Mouse (Mus musculus) MEL (cell line): Measurements from ENCODE around the gene Grik1. TPM values are rescaled to one million over a fixed set of nuclear protein-coding genes. Genes with fewer than 3 reads are reported as not detected.

Experiments
- DNase-seq: peaks from one replicate; pipeline ENCODE4 v3.0.0; 2011; ENCODE audit warnings: low read depth, low spot score
- H3K27ac ChIP-seq: 2 replicates; pipeline ENCODE4 v1.5.1; 2012; ENCODE audit warnings: low read depth, mild to moderate bottlenecking, control low read depth, low read length, moderate library complexity; ENCODE audit not compliant: control insufficient read depth
- H3K27me3 ChIP-seq, 2 experiments: fragments of 150-350 bp in 1 of 2; sonication (generic) in 1 of 2; 2 replicates each; pipeline ENCODE4 v1.6.1; 2012; ENCODE audit warnings: low read length in 2 of 2, mild to moderate bottlenecking in 2 of 2, improper control_type of control experiment in 1 of 2, moderate library complexity in 1 of 2; ENCODE audit not compliant: insufficient read depth in 2 of 2, control insufficient read depth in 1 of 2
- H3K36me3 ChIP-seq, 2 experiments: 2 replicates each; pipeline ENCODE4 v1.6.1; 2012 to 2014; ENCODE audit warnings: low read length in 2 of 2, improper control_type of control experiment in 1 of 2, inconsistent platforms in 1 of 2, mild to moderate bottlenecking in 1 of 2; ENCODE audit not compliant: insufficient read depth in 2 of 2, control insufficient read depth in 1 of 2
- H3K4me1 ChIP-seq, 2 experiments: fragments of 150-350 bp in 1 of 2; sonication (generic) in 1 of 2; 2 replicates each; pipeline ENCODE4 v1.6.1; 2012; ENCODE audit warnings: low read length in 2 of 2, improper control_type of control experiment in 1 of 2, mild to moderate bottlenecking in 1 of 2; ENCODE audit not compliant: insufficient read depth in 2 of 2, control insufficient read depth in 1 of 2
- H3K4me3 ChIP-seq, 2 experiments: fragments of 150-350 bp in 1 of 2; sonication (generic) in 1 of 2; 2 replicates each; pipeline ENCODE4 v1.5.1; 2012; ENCODE audit warnings: low read depth in 2 of 2, low read length in 2 of 2, mild to moderate bottlenecking in 2 of 2, moderate library complexity in 2 of 2, control low read depth in 1 of 2, improper control_type of control experiment in 1 of 2; ENCODE audit not compliant: control insufficient read depth in 1 of 2, insufficient read depth in 1 of 2
- H3K79me2 ChIP-seq: 2 replicates; pipeline ENCODE4 v1.6.1; 2012; ENCODE audit warnings: mild to moderate bottlenecking, low read length, moderate library complexity; ENCODE audit not compliant: control insufficient read depth, poor library complexity, insufficient read depth
- H3K9ac ChIP-seq: 2 replicates; pipeline ENCODE4 v1.6.1; 2012; ENCODE audit warnings: low read depth, mild to moderate bottlenecking, control low read depth, low read length, moderate library complexity; ENCODE audit not compliant: control insufficient read depth, poor library complexity, severe bottlenecking
- H3K9me3 ChIP-seq: fragments of 150-350 bp; sonication (generic); replicated peaks from 2 replicates; pipeline ENCODE4 v1.6.1; 2012; ENCODE audit warnings: mild to moderate bottlenecking, low read length, improper control_type of control experiment, moderate library complexity; ENCODE audit not compliant: insufficient read depth
- CHD2 ChIP-seq: IDR thresholded peaks from 2 replicates; pipeline ENCODE4 v1.6.1; 2011; ENCODE audit warnings: low read length, improper control_type of control experiment
- EP300 ChIP-seq, 2 experiments: IDR thresholded peaks; 2 replicates each; pipeline ENCODE4 v1.6.1; 2011; ENCODE audit warnings: improper control_type of control experiment in 2 of 2, low read length in 2 of 2, low read depth in 1 of 2, mild to moderate bottlenecking in 1 of 2
- ETS1 ChIP-seq: IDR thresholded peaks from 2 replicates; pipeline ENCODE4 v1.6.1; 2012; ENCODE audit warnings: low read depth, mild to moderate bottlenecking, inconsistent platforms, low read length, improper control_type of control experiment, moderate library complexity
- GABPA ChIP-seq: IDR thresholded peaks from 2 replicates; pipeline ENCODE4 v1.6.1; 2012; ENCODE audit warnings: low read depth, mild to moderate bottlenecking, inconsistent platforms, low read length, improper control_type of control experiment, moderate library complexity
- HCFC1 ChIP-seq: IDR thresholded peaks from 2 replicates; pipeline ENCODE4 v1.6.1; 2012; ENCODE audit warnings: low read depth, mild to moderate bottlenecking, inconsistent platforms, low read length, improper control_type of control experiment, moderate library complexity
- JUND ChIP-seq: IDR thresholded peaks from 2 replicates; pipeline ENCODE4 v1.6.1; 2011; ENCODE audit warnings: low read depth, mild to moderate bottlenecking, improper control_type of control experiment, low read length
- MAX ChIP-seq: IDR thresholded peaks from 2 replicates; pipeline ENCODE4 v1.6.1; 2011; ENCODE audit warnings: low read length, improper control_type of control experiment
- NRF1 ChIP-seq: IDR thresholded peaks from 2 replicates; pipeline ENCODE4 v1.6.1; 2014; ENCODE audit warnings: low read depth, mild to moderate bottlenecking, inconsistent platforms, low read length, improper control_type of control experiment, moderate library complexity; ENCODE audit not compliant: poor library complexity, insufficient read depth, severe bottlenecking
- POLR2A ChIP-seq, 2 experiments: IDR thresholded peaks; 2 replicates each; pipeline ENCODE4 v1.6.1; 2011 to 2012; ENCODE audit warnings: low read length in 2 of 2, mild to moderate bottlenecking in 2 of 2, control low read depth in 1 of 2, improper control_type of control experiment in 1 of 2, low read depth in 1 of 2, moderate library complexity in 1 of 2; ENCODE audit not compliant: control insufficient read depth in 1 of 2, insufficient read depth in 1 of 2, poor library complexity in 1 of 2
- RAD21 ChIP-seq: IDR thresholded peaks from 2 replicates; pipeline ENCODE4 v1.6.1; 2011; ENCODE audit warnings: mild to moderate bottlenecking, low read depth, low read length, improper control_type of control experiment
- TAL1 ChIP-seq: IDR thresholded peaks from 2 replicates; pipeline ENCODE4 v1.6.1; 2012; ENCODE audit warnings: mild to moderate bottlenecking, inconsistent platforms, low read length, moderate library complexity, mixed read lengths
- TCF12 ChIP-seq: IDR thresholded peaks from 2 replicates; pipeline ENCODE4 v1.6.1; 2014; ENCODE audit warnings: low read depth, mild to moderate bottlenecking, inconsistent platforms, low read length, improper control_type of control experiment, moderate library complexity
- UBTF ChIP-seq: IDR thresholded peaks from 2 replicates; pipeline ENCODE4 v1.6.1; 2012; ENCODE audit warnings: low read depth, mild to moderate bottlenecking, inconsistent platforms, low read length, improper control_type of control experiment, moderate library complexity, borderline replicate concordance; ENCODE audit not compliant: insufficient read depth
- USF1 ChIP-seq: IDR thresholded peaks from 2 replicates; pipeline ENCODE4 v1.6.1; 2014; ENCODE audit warnings: low read depth, mild to moderate bottlenecking, inconsistent platforms, low read length, improper control_type of control experiment, moderate library complexity
- USF2 ChIP-seq, 2 experiments: IDR thresholded peaks; 2 replicates each; pipeline ENCODE4 v1.6.1; 2011 to 2012; ENCODE audit warnings: improper control_type of control experiment in 2 of 2, low read length in 2 of 2, borderline replicate concordance in 1 of 2, inconsistent platforms in 1 of 2, low read depth in 1 of 2, mild to moderate bottlenecking in 1 of 2; ENCODE audit not compliant: insufficient read depth in 1 of 2
- ZC3H11A ChIP-seq: IDR thresholded peaks from 2 replicates; pipeline ENCODE4 v1.6.1; 2012; ENCODE audit warnings: low read depth, mild to moderate bottlenecking, inconsistent platforms, low read length, improper control_type of control experiment
- ZKSCAN1 ChIP-seq: IDR thresholded peaks from 2 replicates; pipeline ENCODE4 v1.6.1; 2012; ENCODE audit warnings: low read depth, mild to moderate bottlenecking, inconsistent platforms, low read length, improper control_type of control experiment, moderate library complexity
- ZMIZ1 ChIP-seq: IDR thresholded peaks from 2 replicates; pipeline ENCODE4 v1.6.1; 2012; ENCODE audit warnings: low read depth, mild to moderate bottlenecking, inconsistent platforms, low read length, improper control_type of control experiment, moderate library complexity
- ZNF384 ChIP-seq: IDR thresholded peaks from 2 replicates; pipeline ENCODE4 v1.6.1; 2012; ENCODE audit warnings: low read depth, mild to moderate bottlenecking, inconsistent platforms, low read length, improper control_type of control experiment
- polyA plus RNA-seq, 2 experiments: library from polyadenylated mRNA; stranded (reverse) in 1 of 2; unstranded in 1 of 2; fragments of >175 nt in 1 of 2; fragments of >200 nt in 1 of 2; gene quantifications; 2 replicates each; pipeline versions ENCODE4 v1.2.1 to v1.2.4; 2012; ENCODE audit warnings: low replicate concordance in 2 of 2, low read depth in 1 of 2; ENCODE audit not compliant: insufficient read length in 2 of 2, insufficient read depth in 1 of 2, missing spikeins in 1 of 2
- total RNA-seq: library from RNA; depleted of rRNA; stranded (reverse); fragments of 300-350 nt; gene quantifications from 2 replicates; pipeline ENCODE4 v1.2.3, GENCODE M21; 2012; rRNA removed

The Grik1 gene
- not detected in 2 replicates for total RNA-seq
- polyA plus RNA-seq, result not detected

GRCm38 (mm10) chr16:88290132-88290772 lies at the start of gene Grik1:
Gene Grik1 (minus strand): TSS chr16:88290265.
- TF ChIP-seq ETS1, result no peak
- TF ChIP-seq HCFC1, result no peak
- no peak for TF ChIP-seq USF1
- no peak for TF ChIP-seq MAX
- TF ChIP-seq NRF1, result no peak
- TF ChIP-seq TCF12, result no peak
- no peak for TF ChIP-seq POLR2A (IDR thresholded peaks at IDR 0.05; ENCODE audit: control insufficient read depth in 1 of 2, insufficient read depth in 1 of 2, low read depth in 1 of 2, low read length in 2 of 2, poor library complexity in 1 of 2)
- TF ChIP-seq TAL1, result no peak
- no peak for TF ChIP-seq ZNF384
- no peak for TF ChIP-seq USF2 (IDR thresholded peaks at IDR 0.05; ENCODE audit: borderline replicate concordance in 1 of 2, insufficient read depth in 1 of 2, low read depth in 1 of 2, low read length in 2 of 2)
- TF ChIP-seq ZMIZ1, result no peak
- no peak for TF ChIP-seq UBTF
- no peaks in the 10 kb centered on the region for H3K9me3 ChIP-seq
- no peaks in the 10 kb centered on the region for H3K79me2 ChIP-seq
- no peaks in the 10 kb centered on the region for H3K27me3 ChIP-seq
- DNase-seq, result no peak
- no peak within 1 kb of the TSS for H3K27ac ChIP-seq
- no peak within 1 kb of the TSS for H3K9ac ChIP-seq
- H3K36me3 ChIP-seq, result no peaks in the 10 kb centered on the region
- H3K4me3 ChIP-seq, result no peak within 1 kb of the TSS
- H3K4me1 ChIP-seq, result no peaks in the 10 kb centered on the region

- Histone ChIP-seq H3K36me3 (no peaks in the 10 kb centered on the region), H3K27ac (no peak overlapping the region), H3K79me2 (no peaks in the 10 kb centered on the region), H3K9ac (no peak overlapping the region), H3K9me3 (no peaks in the 10 kb centered on the region), H3K4me3 (no peak overlapping the region), H3K27me3 (no peaks in the 10 kb centered on the region), H3K4me1 (no peaks in the 10 kb centered on the region)
- no peak for TF ChIP-seq UBTF
- no peak for TF ChIP-seq EP300 (IDR thresholded peaks at IDR 0.05; ENCODE audit: low read depth in 1 of 2, low read length in 2 of 2)
- no peak for TF ChIP-seq RAD21
- TF ChIP-seq GABPA, result no peak
- TF ChIP-seq ETS1, result no peak
- TF ChIP-seq ZKSCAN1, result no peak
- TF ChIP-seq POLR2A (IDR thresholded peaks at IDR 0.05; ENCODE audit: control insufficient read depth in 1 of 2, insufficient read depth in 1 of 2, low read depth in 1 of 2, low read length in 2 of 2, poor library complexity in 1 of 2), result no peak
- no peak for TF ChIP-seq JUND
- TF ChIP-seq CHD2, result no peak
- no peak for TF ChIP-seq ZC3H11A
- DNase-seq, result no peak
Observed at GRCm38 (mm10) chr16:88294209-88294608, 4.1 kb upstream of the Grik1 start.
